Mouse (Mus musculus) frontal cortex, adult 2 months (tissue): ENCODE data around the gene Eif3m. TPM values are rescaled to one million over a fixed set of nuclear protein-coding genes. Genes with fewer than 3 reads are reported as not detected.

Experiments used
- DNase-seq, 2 experiments: peaks; one replicate each; pipeline ENCODE4 v3.0.0; 2022; ENCODE audit warnings: low spot score in 1 of 2; ENCODE audit errors: extremely low spot score in 1 of 2
- polyA plus RNA-seq: library from polyadenylated mRNA; depleted of rRNA; stranded (reverse); fragments of >200 nt; gene quantifications from 2 replicates; pipeline ENCODE4 v1.2.3, GENCODE M21; 2012; rRNA removed

Gene Eif3m
- polyA plus RNA-seq, 1 experiment: 94.3 TPM

- no peak for DNase-seq
These were observed 922 bp upstream of the Eif3m start for GRCm38 (mm10) chr2:105017802-105018201.

GRCm38 (mm10) chr2:105016192-105016966 lies 501 bp downstream of the Eif3m start:
- no peak for DNase-seq

GRCm38 (mm10) chr2:105007236-105007635 lies 9.6 kb downstream of the Eif3m start:
- no peak for DNase-seq

GRCm38 (mm10) chr2:104996201-104996600 lies 20.7 kb downstream of the Eif3m start:
- no peak for DNase-seq

- DNase-seq: no peak
These were observed 22.4 kb downstream of the Eif3m start for GRCm38 (mm10) chr2:104994436-104994835.

- DNase-seq: no peak
These were observed 27.9 kb downstream of the Eif3m start for GRCm38 (mm10) chr2:104988974-104989373.

GRCm38 (mm10) chr2:104985796-104986195 lies 31.1 kb downstream of the Eif3m start:
- no peak for DNase-seq

GRCm38 (mm10) chr2:104981712-104982111 lies 35.2 kb downstream of the Eif3m start:
- DNase-seq: no peak

- no peak for DNase-seq
These were observed 52.4 kb downstream of the Eif3m start for GRCm38 (mm10) chr2:104964492-104964891.

Other genes starting within 250 kb of the Eif3m start
- gene Qser1, start 200.3 kb downstream of the Eif3m start, polyA plus RNA-seq: 6.1 and 6.9 TPM in 2 replicates
- 0.13 and 0.16 TPM in 2 replicates for gene Prrg4, start 167.2 kb downstream of the Eif3m start, polyA plus RNA-seq
- 3.2 and 5.3 TPM in 2 replicates for gene Ccdc73, start 149.3 kb downstream of the Eif3m start, polyA plus RNA-seq
- not detected in 2 replicates for gene Gm11060, start 74.9 kb upstream of the Eif3m start, polyA plus RNA-seq
- gene Wt1, start 109.4 kb upstream of the Eif3m start, polyA plus RNA-seq: 0.20 and 0.34 TPM in 2 replicates
- not detected in 2 replicates for gene Them7, start 207.2 kb upstream of the Eif3m start, polyA plus RNA-seq